Mouse (Mus musculus) gastrocnemius, postnatal 25 days (tissue): ENCODE data around the gene Rxrb. TPM values are rescaled to one million over a fixed set of nuclear protein-coding genes. Genes with fewer than 3 reads are reported as not detected.

ENCODE experiments used
- DNase-seq: peaks from one replicate; pipeline ENCODE4 v3.0.0; 2022
- microRNA-seq, 2 experiments: library from miRNA; unstranded; fragments of <30 nt; microRNA quantifications; one replicate each; pipeline ENCODE4 v1.2.0; 2021; ENCODE audit warnings: borderline replicate concordance in 2 of 2
- total RNA-seq, 2 experiments: library from RNA; stranded (reverse); gene quantifications; 1 replicate in 1 of 2; 2 replicates in 1 of 2; pipeline ENCODE4 v1.2.3; 2021

Rxrb gene
- total RNA-seq, 2 experiments from 2014 or later, result 34.9 to 36.3 TPM

- no peak for DNase-seq
These were observed 14.3 kb downstream of the Rxrb start for GRCm38 (mm10) chr17:34045941-34046340.

- DNase-seq, result no peak
These were observed 15.9 kb downstream of the Rxrb start for GRCm38 (mm10) chr17:34047404-34048050.

- DNase-seq, result no peak
These were observed 25.6 kb downstream of the Rxrb start for GRCm38 (mm10) chr17:34057224-34057623.

GRCm38 (mm10) chr17:34068864-34069263 is 37.3 kb downstream of the Rxrb start:
- DNase-seq, result no peak

- DNase-seq, result no peak
These were observed 40.5 kb downstream of the Rxrb start for GRCm38 (mm10) chr17:34072091-34072490.

GRCm38 (mm10) chr17:34075271-34075670 is 43.7 kb downstream of the Rxrb start:
- no peak for DNase-seq

GRCm38 (mm10) chr17:34077549-34077948 is 45.9 kb downstream of the Rxrb start:
- DNase-seq, result no peak

- no peak for DNase-seq
These were observed 46.5 kb downstream of the Rxrb start for GRCm38 (mm10) chr17:34078148-34078547.

GRCm38 (mm10) chr17:34079002-34079401 is 47.4 kb downstream of the Rxrb start:
- DNase-seq, result no peak

- no peak for DNase-seq
These were observed 48.0 kb downstream of the Rxrb start for GRCm38 (mm10) chr17:34079621-34080020.

- DNase-seq, result no peak
These were observed 51.5 kb downstream of the Rxrb start for GRCm38 (mm10) chr17:34083104-34083503.

- no peak for DNase-seq
These were observed 55.8 kb downstream of the Rxrb start for GRCm38 (mm10) chr17:34087386-34087785.

Small RNAs within 50 kb of the gene (microRNA-seq; reads per million reads assigned to microRNA genes)
- gene Mir219a-1 (0 to 0.26 reads per million in 2 experiments), gene Mir219c (0 reads per million in 2 experiments)

Other genes with a start within 250 kb of the Rxrb start
- gene Angptl4, start 250.0 kb upstream of the Rxrb start, total RNA-seq, result 10 to 100 TPM in 1 of 2 experiments, 1 to 10 TPM in 1; 8.1 to 13.3 TPM
- gene Kank3, start 221.3 kb upstream of the Rxrb start, total RNA-seq, result 10 to 100 TPM; 18.5 to 20.7 TPM
- 100 to 1,000 TPM; 538 to 612 TPM for gene Rps28, start 207.2 kb upstream of the Rxrb start, total RNA-seq
- 100 to 1,000 TPM; 326 to 339 TPM for gene Ndufa7, start 207.2 kb upstream of the Rxrb start, total RNA-seq
- 10 to 100 TPM; 15.6 to 20.7 TPM for gene Cd320, start 188.7 kb upstream of the Rxrb start, total RNA-seq
- not detected for gene Gm7029, start 158.0 kb upstream of the Rxrb start, total RNA-seq
- 1 to 10 TPM in 1 of 2 experiments, under 1 TPM in 1; 0.95 to 1.0 TPM for gene Kifc1, start 141.2 kb upstream of the Rxrb start, total RNA-seq
- not detected for gene Platr17, start 126.7 kb upstream of the Rxrb start, total RNA-seq
- gene Daxx, start 122.4 kb upstream of the Rxrb start, total RNA-seq, result 10 to 100 TPM; 10.2 to 11.7 TPM
- 10 to 100 TPM; 31.2 to 41.2 TPM for gene Tapbp, start 115.9 kb upstream of the Rxrb start, total RNA-seq
- gene Zbtb22, start 115.9 kb upstream of the Rxrb start, total RNA-seq, result 10 to 100 TPM; 11.1 to 11.3 TPM
- 10 to 100 TPM; 27.3 to 28.5 TPM for gene Rgl2, start 102.3 kb upstream of the Rxrb start, total RNA-seq
- gene Pfdn6, start 91.5 kb upstream of the Rxrb start, total RNA-seq, result 10 to 100 TPM; 52.3 to 55.8 TPM
- 10 to 100 TPM in 1 of 2 experiments, 1 to 10 TPM in 1; 9.7 to 11.6 TPM for gene Wdr46, start 91.2 kb upstream of the Rxrb start, total RNA-seq
- 1 to 10 TPM; 1.8 to 1.9 TPM for gene B3galt4, start 80.3 kb upstream of the Rxrb start, total RNA-seq
- gene Vps52, start 76.0 kb upstream of the Rxrb start, total RNA-seq, result 10 to 100 TPM; 27.2 to 28.8 TPM
- gene Rps18, start 75.8 kb upstream of the Rxrb start, total RNA-seq, result 100 to 1,000 TPM; 330 to 347 TPM
- 10 to 100 TPM; 22.8 to 48.2 TPM for gene H2-K1, start 31.5 kb upstream of the Rxrb start, total RNA-seq
- 10 to 100 TPM; 10.1 to 12.3 TPM for gene Ring1, start 7.1 kb upstream of the Rxrb start, total RNA-seq
- gene H2-Ke6, start 3.8 kb upstream of the Rxrb start, total RNA-seq, result 10 to 100 TPM; 52.7 to 59.9 TPM
- gene Slc39a7, start 130 bp upstream of the Rxrb start, total RNA-seq, result 10 to 100 TPM; 41.5 to 45.7 TPM
- 10 to 100 TPM in 1 of 2 experiments, 1 to 10 TPM in 1; 6.5 to 16.7 TPM for gene Col11a2, start 7.6 kb downstream of the Rxrb start, total RNA-seq
- gene H2-Oa, start 60.5 kb downstream of the Rxrb start, total RNA-seq, result not detected
- gene H2-DMa, start 87.7 kb downstream of the Rxrb start, total RNA-seq, result 1 to 10 TPM; 2.8 to 3.1 TPM
- gene Brd2, start 90.8 kb downstream of the Rxrb start, total RNA-seq, result 10 to 100 TPM; 66.7 to 69.1 TPM
- under 1 TPM; 0.28 to 0.67 TPM for gene H2-DMb2, start 111.5 kb downstream of the Rxrb start, total RNA-seq
- gene H2-DMb1, start 121.3 kb downstream of the Rxrb start, total RNA-seq, result 1 to 10 TPM in 1 of 2 experiments, under 1 TPM in 1; 0.43 to 1.2 TPM
- 1 to 10 TPM; 1.4 to 1.5 TPM for gene Tap1, start 155.7 kb downstream of the Rxrb start, total RNA-seq
- 1 to 10 TPM; 1.3 to 3.1 TPM for gene Psmb9, start 156.0 kb downstream of the Rxrb start, total RNA-seq
- gene Psmb8, start 165.9 kb downstream of the Rxrb start, total RNA-seq, result 1 to 10 TPM; 2.9 to 4.8 TPM
- gene Tap2, start 171.7 kb downstream of the Rxrb start, total RNA-seq, result 1 to 10 TPM; 4.3 to 5.1 TPM
- under 1 TPM in 1 of 2 experiments, not detected in 1; 0.13 TPM for gene H2-Ob, start 207.1 kb downstream of the Rxrb start, total RNA-seq
- 1 to 10 TPM; 2.7 to 3.3 TPM for gene H2-Ab1, start 225.9 kb downstream of the Rxrb start, total RNA-seq